Mouse (Mus musculus): ENCODE measurements around the gene Nfkbia.

GRCm38 (mm10) chr12:55466088-55466701, 26.3 kb downstream of the Nfkbia start:
- TF ChIP-seq CTCF (IDR thresholded peaks at IDR 0.05; ENCODE audit: low read depth, low read length) (no peak), POLR2A (IDR thresholded peaks at IDR 0.05; ENCODE audit: borderline replicate concordance, low read depth, low read length) (no peak)

All from bone marrow macrophage, adult 2 months (primary cell).